Mouse (Mus musculus) CH12.LX (cell line): ENCODE measurements around the gene Rasa3.

Experiments
- CHD2 ChIP-seq: IDR thresholded peaks from 2 replicates; pipeline ENCODE4 v1.6.1; 2011; ENCODE audit warnings: low read length, improper control_type of control experiment
- CTCF ChIP-seq, 2 experiments: IDR thresholded peaks in 1 of 2; conservative IDR thresholded peaks in 1 of 2; 2 replicates each; pipeline ENCODE4 v1.5.1; 2011 to 2012; ENCODE audit warnings: low read depth in 2 of 2, low read length in 2 of 2, improper control_type of control experiment in 1 of 2, inconsistent platforms in 1 of 2, mild to moderate bottlenecking in 1 of 2, moderate library complexity in 1 of 2
- RCOR1 ChIP-seq: conservative IDR thresholded peaks from 2 replicates; pipeline ENCODE4 v1.6.1; 2012; ENCODE audit warnings: low read depth, mild to moderate bottlenecking, inconsistent platforms, low read length, improper control_type of control experiment

GRCm38 (mm10) chr8:13530401-13530800 lies 147.0 kb downstream of the Rasa3 start:
- TF ChIP-seq CTCF (conservative IDR thresholded peaks at IDR 0.05 in 1 of 2, IDR thresholded peaks at IDR 0.05 in 1 of 2; ENCODE audit: low read depth in 2 of 2, low read length in 2 of 2), result no peak
- TF ChIP-seq CHD2, result no peak
- no peak for TF ChIP-seq RCOR1
